Mouse (Mus musculus) layer of hippocampus, adult 8-10 months (tissue): Measurements from ENCODE around the gene Tnrc18. TPM values are rescaled to one million over a fixed set of nuclear protein-coding genes. Genes with fewer than 3 reads are reported as not detected.

Experiments used
- DNase-seq, 2 experiments: peaks; one replicate each; pipeline ENCODE4 v3.0.0; 2022; ENCODE audit warnings: low spot score in 2 of 2
- total RNA-seq, 4 experiments: library from RNA; stranded (reverse); gene quantifications; 2 replicates each; pipeline ENCODE4 v1.2.4; 2022

The Tnrc18 gene
- total RNA-seq, 4 experiments from 2014 or later = 131 to 153 (median 136) TPM

- no peak for DNase-seq
Measured at GRCm38 (mm10) chr5:142778871-142779270, 38.6 kb downstream of the Tnrc18 start.

GRCm38 (mm10) chr5:142778135-142778534 lies 39.3 kb downstream of the Tnrc18 start:
- no peak for DNase-seq

GRCm38 (mm10) chr5:142776080-142776479 lies 41.4 kb downstream of the Tnrc18 start:
- no peak for DNase-seq

- DNase-seq = no peak
Measured at GRCm38 (mm10) chr5:142774771-142775170, 42.7 kb downstream of the Tnrc18 start.

GRCm38 (mm10) chr5:142771964-142772363 lies 45.5 kb downstream of the Tnrc18 start:
- no peak for DNase-seq

- no peak for DNase-seq
Measured at GRCm38 (mm10) chr5:142771034-142771433, 46.4 kb downstream of the Tnrc18 start.

GRCm38 (mm10) chr5:142769641-142770040 lies 47.8 kb downstream of the Tnrc18 start:
- no peak for DNase-seq

- DNase-seq = no peak
Measured at GRCm38 (mm10) chr5:142768352-142769267, 48.9 kb downstream of the Tnrc18 start.

- peak; percentile 74 to 81 for DNase-seq
Measured at GRCm38 (mm10) chr5:142767937-142768336, 49.5 kb downstream of the Tnrc18 start.

GRCm38 (mm10) chr5:142766708-142767107 lies 50.8 kb downstream of the Tnrc18 start:
- DNase-seq = no peak

- no peak for DNase-seq
Measured at GRCm38 (mm10) chr5:142764889-142765288, 52.6 kb downstream of the Tnrc18 start.

- no peak for DNase-seq
Measured at GRCm38 (mm10) chr5:142764306-142764705, 53.2 kb downstream of the Tnrc18 start.

- DNase-seq = no peak
Measured at GRCm38 (mm10) chr5:142762082-142762807, 55.2 kb downstream of the Tnrc18 start.

- peak; percentile 79 to 83 for DNase-seq
Measured at GRCm38 (mm10) chr5:142761326-142761983, 56.0 kb downstream of the Tnrc18 start.

GRCm38 (mm10) chr5:142759786-142760185 lies 57.7 kb downstream of the Tnrc18 start:
- no peak for DNase-seq

- no peak for DNase-seq
Measured at GRCm38 (mm10) chr5:142752241-142752640, 65.2 kb downstream of the Tnrc18 start.

- no peak for DNase-seq
Measured at GRCm38 (mm10) chr5:142750173-142750572, 67.3 kb downstream of the Tnrc18 start.

- DNase-seq = no peak
Measured at GRCm38 (mm10) chr5:142747026-142747629, 70.3 kb downstream of the Tnrc18 start.

GRCm38 (mm10) chr5:142739941-142740340 lies 77.5 kb downstream of the Tnrc18 start:
- no peak for DNase-seq

- DNase-seq = no peak
Measured at GRCm38 (mm10) chr5:142731916-142732315, 85.5 kb downstream of the Tnrc18 start.

- DNase-seq = no peak
Measured at GRCm38 (mm10) chr5:142730295-142730694, 87.2 kb downstream of the Tnrc18 start.
